Mouse (Mus musculus) testis, adult 2 months (tissue): ENCODE results near the gene Ehmt2. TPM values are rescaled to one million over a fixed set of nuclear protein-coding genes. Genes with fewer than 3 reads are reported as not detected.
"Not testable (repeated sequence)": the region's sequence is repeated elsewhere in the genome, so short reads cannot be mapped to it uniquely, and the experiment has no call there.

Experiments
- H3K27ac ChIP-seq: fragments of 200-500 bp; 2 replicates; pipeline ENCODE4 v1.5.1; 2012; ENCODE audit warnings: low read depth, low read length; ENCODE audit not compliant: control insufficient read depth, insufficient read depth
- H3K27me3 ChIP-seq: fragments of 200-500 bp; 2 replicates; pipeline ENCODE4 v1.6.1; 2012; ENCODE audit warnings: mild to moderate bottlenecking, low read length, moderate library complexity; ENCODE audit not compliant: control insufficient read depth, insufficient read depth
- H3K36me3 ChIP-seq: fragments of 200-500 bp; 2 replicates; pipeline ENCODE4 v1.6.1; 2012; ENCODE audit warnings: mild to moderate bottlenecking, low read length; ENCODE audit not compliant: control insufficient read depth, insufficient read depth
- H3K4me1 ChIP-seq: fragments of 200-500 bp; 2 replicates; pipeline ENCODE4 v1.6.1; 2012; ENCODE audit warnings: low read length; ENCODE audit not compliant: control insufficient read depth, insufficient read depth
- H3K4me3 ChIP-seq: fragments of 200-500 bp; 2 replicates; pipeline ENCODE4 v1.5.1; 2012; ENCODE audit warnings: low read depth, mild to moderate bottlenecking, low read length, moderate library complexity, mixed read lengths; ENCODE audit not compliant: control insufficient read depth
- CTCF ChIP-seq: fragments of 200-500 bp; IDR thresholded peaks from 2 replicates; pipeline ENCODE4 v1.5.1; 2012; ENCODE audit warnings: low read depth, mild to moderate bottlenecking, inconsistent platforms, low read length, moderate library complexity; ENCODE audit not compliant: control insufficient read depth, insufficient read depth, insufficient replicate concordance
- POLR2A ChIP-seq: fragments of 200-500 bp; IDR thresholded peaks from 2 replicates; pipeline ENCODE4 v1.6.1; 2012; ENCODE audit warnings: low read depth, mild to moderate bottlenecking, inconsistent platforms, low read length, moderate library complexity; ENCODE audit not compliant: control insufficient read depth
- polyA plus RNA-seq: library from polyadenylated mRNA; depleted of rRNA; stranded (reverse); fragments of >200 nt; gene quantifications from 2 replicates; pipeline ENCODE4 v1.2.3, GENCODE M21; 2012

The Ehmt2 gene
- polyA plus RNA-seq, 1 experiment, result 344 TPM

- Histone ChIP-seq H3K27ac (no peak overlapping the region), H3K27me3 (no peaks in the 10 kb centered on the region), H3K36me3 (no peaks in the 10 kb centered on the region), H3K4me1 (peaks cover 13% of the 10 kb centered on the region), H3K4me3 (no peak overlapping the region)
- TF ChIP-seq POLR2A (no peak), CTCF (no peak)
Measured at GRCm38 (mm10) chr17:34943128-34943815, 45.0 kb downstream of the Ehmt2 start.

DNA sequence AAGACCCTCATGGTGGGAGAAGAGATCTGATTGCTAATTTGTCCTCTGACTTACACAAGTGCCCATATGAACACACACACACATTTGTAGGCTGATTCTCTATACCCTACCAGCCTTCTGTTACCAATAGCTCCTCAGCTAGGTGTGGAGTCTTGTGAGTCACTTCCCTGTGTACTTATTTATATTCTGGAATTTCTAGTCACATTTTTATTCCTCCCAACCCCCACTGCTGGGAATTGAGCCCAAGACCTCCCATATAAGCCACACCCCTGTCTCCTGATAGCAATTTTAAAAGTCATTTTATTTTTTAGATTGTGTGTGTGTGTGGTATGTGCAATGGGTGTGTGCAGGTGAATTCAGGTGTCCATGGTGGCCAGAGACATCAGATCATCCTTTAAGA, 46.1 kb downstream of the Ehmt2 start:
- Histone ChIP-seq H3K36me3 (no peaks in the 10 kb centered on the region), H3K27me3 (no peaks in the 10 kb centered on the region), H3K4me1 (peaks cover 13% of the 10 kb centered on the region), H3K27ac (no peak overlapping the region), H3K4me3 (no peak overlapping the region)
- TF ChIP-seq POLR2A (no peak), CTCF (no peak)

- no peak overlapping the region for H3K27ac ChIP-seq
- peaks cover 3% of the 10 kb centered on the region for H3K4me1 ChIP-seq
- H3K27me3 ChIP-seq, result no peaks in the 10 kb centered on the region
- no peak overlapping the region for H3K4me3 ChIP-seq
- TF ChIP-seq CTCF, result no peak
- TF ChIP-seq POLR2A, result no peak
- H3K36me3 ChIP-seq, result no peaks in the 10 kb centered on the region
Measured at GRCm38 (mm10) chr17:34946486-34947140, 48.3 kb downstream of the Ehmt2 start.

GRCm38 (mm10) chr17:34947606-34948005, 49.3 kb downstream of the Ehmt2 start:
- Histone ChIP-seq H3K36me3 (no peaks in the 10 kb centered on the region), H3K27ac (no peak overlapping the region), H3K27me3 (no peaks in the 10 kb centered on the region), H3K4me1 (peaks cover 4% of the 10 kb centered on the region; the same call in 1 of the 2 replicates), H3K4me3 (no peak overlapping the region)
- no peak for TF ChIP-seq POLR2A
- no peak for TF ChIP-seq CTCF

GRCm38 (mm10) chr17:34948721-34949552, 50.7 kb downstream of the Ehmt2 start:
- H3K27ac ChIP-seq, H3K4me3 ChIP-seq, H3K4me1 ChIP-seq, H3K36me3 ChIP-seq, H3K27me3 ChIP-seq: not testable (repeated sequence)

DNA sequence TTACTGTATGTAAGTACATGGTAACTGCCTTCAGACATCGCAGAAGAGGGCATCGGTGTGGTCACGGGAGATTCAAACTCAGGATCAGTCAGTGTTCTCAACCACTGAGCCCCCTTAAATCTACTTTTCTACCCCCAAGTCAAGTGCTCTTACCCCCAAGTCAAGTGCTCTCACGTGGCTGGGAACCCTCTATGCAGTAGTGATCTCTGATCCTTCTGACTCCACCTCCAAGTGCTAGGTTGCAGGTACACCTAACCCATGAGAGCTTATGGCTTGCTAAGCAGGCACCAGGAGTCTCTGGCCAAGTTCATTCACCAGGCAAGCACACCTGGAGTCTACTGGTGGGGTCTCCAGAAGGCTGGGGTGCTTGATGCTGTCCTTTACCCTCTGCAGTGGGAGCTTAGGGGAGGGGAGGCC, 51.3 kb downstream of the Ehmt2 start:
- TF ChIP-seq CTCF (no peak), POLR2A (no peak)
- Histone ChIP-seq H3K36me3 (no peaks in the 10 kb centered on the region), H3K27ac (no peak overlapping the region), H3K4me1 (peaks cover 4% of the 10 kb centered on the region; the same call in 1 of the 2 replicates), H3K4me3 (no peak overlapping the region), H3K27me3 (no peaks in the 10 kb centered on the region)

DNA sequence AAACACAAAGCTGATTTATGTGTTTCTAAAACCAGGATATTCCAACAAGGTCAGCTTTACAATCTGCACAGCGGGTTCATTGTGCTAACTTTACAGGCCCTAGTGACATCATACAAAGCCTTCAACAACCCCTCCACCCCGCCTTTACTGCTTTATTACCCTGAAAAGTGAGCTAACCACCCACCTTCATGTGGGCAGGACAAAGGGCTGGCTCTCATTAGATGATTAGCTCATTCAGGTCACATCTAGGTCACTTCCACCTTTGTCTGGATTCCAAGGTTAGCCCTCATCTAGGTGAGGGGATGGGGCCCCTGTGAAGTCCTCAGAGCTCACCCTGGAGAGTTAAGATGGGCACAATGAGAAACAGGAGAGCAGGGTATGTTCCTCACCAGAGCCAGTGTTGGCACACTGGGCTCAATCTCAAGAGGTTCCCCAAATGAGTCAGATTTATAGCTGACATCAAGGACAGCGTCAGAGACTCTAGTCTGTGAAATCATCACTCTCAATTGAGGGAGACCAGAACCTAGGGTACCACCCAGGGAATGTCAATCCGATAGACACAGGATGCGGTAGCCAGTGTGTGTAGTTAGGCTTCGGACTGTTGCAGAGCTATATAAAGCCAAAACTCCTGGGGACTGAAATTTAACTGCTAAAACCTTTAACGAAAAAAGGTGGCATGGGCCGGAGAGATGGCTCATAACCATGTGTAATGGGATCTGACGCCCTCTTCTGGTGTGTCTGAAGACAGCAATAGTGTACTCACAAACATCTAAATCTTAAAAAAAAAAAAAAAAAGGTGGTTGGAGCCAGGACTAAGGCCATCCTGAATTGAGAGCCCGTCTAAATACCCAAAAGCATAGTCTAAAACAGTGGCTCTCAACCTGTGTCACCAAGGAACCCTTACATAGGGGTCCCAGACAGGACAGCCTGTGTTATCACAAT, 52.5 kb downstream of the Ehmt2 start:
- TF ChIP-seq POLR2A (no peak), CTCF (no peak)

More for the DNA sequence above, 52.5 kb downstream of the Ehmt2 start:
- Histone ChIP-seq H3K4me1 (peaks cover 4% of the 10 kb centered on the region; the same call in 1 of the 2 replicates), H3K36me3 (no peaks in the 10 kb centered on the region), H3K27me3 (no peaks in the 10 kb centered on the region), H3K4me3 (no peak overlapping the region), H3K27ac (no peak overlapping the region)
